Mouse (Mus musculus): ENCODE results near the gene Dpf3.
A peak's percentile ranks its signal among the peaks of the same experiment; 100 is the strongest.

Gene Dpf3

GRCm38 (mm10) chr12:83487476-83487991 is at the start of gene Dpf3:
TSS of gene Dpf3 (minus strand) at chr12:83487716.
- DNase-seq: peak; percentile 100

GRCm38 (mm10) chr12:83536039-83536438 is 48.5 kb upstream of the Dpf3 start:
- DNase-seq: no peak

- no peak for DNase-seq
Measured at GRCm38 (mm10) chr12:83535428-83535827, 47.9 kb upstream of the Dpf3 start.

GRCm38 (mm10) chr12:83534190-83534589 is 46.7 kb upstream of the Dpf3 start:
- DNase-seq: no peak

GRCm38 (mm10) chr12:83532966-83533365 is 45.5 kb upstream of the Dpf3 start:
- DNase-seq: peak in 1 of 2 experiments; percentile 29

GRCm38 (mm10) chr12:83531992-83532391 is 44.5 kb upstream of the Dpf3 start:
- no peak for DNase-seq

- DNase-seq: no peak
Measured at GRCm38 (mm10) chr12:83528665-83529064, 41.1 kb upstream of the Dpf3 start.

- DNase-seq: no peak
Measured at GRCm38 (mm10) chr12:83527816-83528215, 40.3 kb upstream of the Dpf3 start.

- DNase-seq: no peak
Measured at GRCm38 (mm10) chr12:83525822-83526544, 38.5 kb upstream of the Dpf3 start.

- peak; percentile 41 to 49 for DNase-seq
Measured at GRCm38 (mm10) chr12:83524329-83524728, 36.8 kb upstream of the Dpf3 start.

- no peak for DNase-seq
Measured at GRCm38 (mm10) chr12:83523892-83524291, 36.4 kb upstream of the Dpf3 start.

- DNase-seq: no peak
Measured at GRCm38 (mm10) chr12:83523056-83523455, 35.5 kb upstream of the Dpf3 start.

GRCm38 (mm10) chr12:83521083-83521482 is 33.6 kb upstream of the Dpf3 start:
- no peak for DNase-seq

GRCm38 (mm10) chr12:83520311-83520890 is 32.9 kb upstream of the Dpf3 start, which contains the start of gene Dcaf4:
TSS of gene Dcaf4 (plus strand) at chr12:83520466.
- peak; percentile 97 for DNase-seq

GRCm38 (mm10) chr12:83517580-83517979 is 30.1 kb upstream of the Dpf3 start:
- no peak for DNase-seq

- DNase-seq: no peak
Measured at GRCm38 (mm10) chr12:83514216-83514615, 26.7 kb upstream of the Dpf3 start.

GRCm38 (mm10) chr12:83513185-83513584 is 25.7 kb upstream of the Dpf3 start:
- peak in 1 of 2 experiments; percentile 40 for DNase-seq

- no peak for DNase-seq
Measured at GRCm38 (mm10) chr12:83512783-83513182, 25.3 kb upstream of the Dpf3 start.

GRCm38 (mm10) chr12:83510586-83510985 is 23.1 kb upstream of the Dpf3 start:
- DNase-seq: no peak

- no peak for DNase-seq
Measured at GRCm38 (mm10) chr12:83506543-83506942, 19.0 kb upstream of the Dpf3 start.

GRCm38 (mm10) chr12:83502190-83502589 is 14.7 kb upstream of the Dpf3 start:
- peak; percentile 81 to 86 for DNase-seq

GRCm38 (mm10) chr12:83499256-83499655 is 11.7 kb upstream of the Dpf3 start:
- no peak for DNase-seq

GRCm38 (mm10) chr12:83497959-83498358 is 10.4 kb upstream of the Dpf3 start:
- no peak for DNase-seq

- DNase-seq: no peak
Measured at GRCm38 (mm10) chr12:83496736-83497135, 9.2 kb upstream of the Dpf3 start.

All from cerebellum, postnatal 14 days (tissue).